Mouse (Mus musculus): ENCODE results near the gene Cd63. TPM values are rescaled to one million over a fixed set of nuclear protein-coding genes. Genes with fewer than 3 reads are reported as not detected.
A peak's percentile ranks its signal among the peaks of the same experiment; 100 is the strongest.

The Cd63 gene
- polyA plus RNA-seq, 1 experiment from 2014 or later: 118 TPM

DNA sequence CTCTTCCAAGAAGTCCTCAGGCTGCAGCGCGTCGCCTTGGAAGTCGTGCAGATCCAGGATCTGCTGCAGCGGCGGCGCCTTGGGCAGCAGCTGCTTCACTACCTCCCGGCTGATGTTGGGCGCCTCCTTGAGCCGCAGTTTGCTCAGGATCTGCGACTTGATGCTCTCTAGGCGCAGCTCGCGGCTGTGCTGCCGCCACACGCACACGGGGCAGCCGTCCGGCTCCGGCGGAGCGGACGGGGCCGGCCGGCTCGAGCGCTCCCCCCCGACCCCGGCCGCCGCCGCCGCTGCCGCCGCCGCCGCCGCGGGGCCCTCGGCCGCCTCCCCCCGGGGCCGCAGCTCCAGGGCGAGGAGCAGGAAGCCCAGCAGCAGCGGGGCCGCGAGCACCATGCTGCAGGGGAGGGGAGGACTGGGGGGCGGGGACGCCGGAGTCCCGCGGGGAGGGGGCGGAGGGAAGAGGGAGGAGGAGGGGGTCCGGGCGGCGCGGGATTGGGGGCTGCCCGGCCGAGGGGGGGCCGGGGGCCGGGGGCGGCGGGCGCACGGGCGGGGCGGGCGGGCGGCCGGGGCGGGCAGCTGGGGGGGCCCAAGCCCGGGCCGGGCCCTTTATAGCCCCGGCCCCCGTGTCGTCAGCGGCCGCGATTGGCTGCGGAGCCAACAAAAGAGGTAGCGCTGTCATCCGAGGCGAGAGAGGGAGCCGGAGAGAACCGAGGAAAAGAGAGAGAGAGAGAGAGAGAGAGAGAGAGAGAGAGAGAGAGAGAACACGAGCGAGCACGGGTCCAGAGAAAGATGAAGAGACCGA lies 9.3 kb upstream of the Cd63 start, which contains the start of gene Gdf11:
Gene Gdf11, minus strand, starts transcription at position 423 of the 799 bp plus-strand sequence.
- ATAC-seq (ENCODE audit: low read depth) (no peak), DNase-seq (no peak)
- Histone ChIP-seq H3K9me3 (replicated peaks) (no peaks in the 10 kb centered on the region), H3K4me2 (peak within 1 kb of the TSS; percentile 82), H3K27ac (no peak within 1 kb of the TSS), H3K36me3 (no peaks in the 10 kb centered on the region), H3K4me3 (replicated peaks) (peak within 1 kb of the TSS; percentile 64), H3K4me1 (replicated peaks) (peaks cover 39% of the 10 kb centered on the region), H3K27me3 (peaks cover 89% of the 10 kb centered on the region), H3K9ac (peak within 1 kb of the TSS; percentile 61)
- WGBS (ENCODE audit: insufficient replicate concordance): 1% methylated on average over 69 of the region's 89 CpGs

DNA sequence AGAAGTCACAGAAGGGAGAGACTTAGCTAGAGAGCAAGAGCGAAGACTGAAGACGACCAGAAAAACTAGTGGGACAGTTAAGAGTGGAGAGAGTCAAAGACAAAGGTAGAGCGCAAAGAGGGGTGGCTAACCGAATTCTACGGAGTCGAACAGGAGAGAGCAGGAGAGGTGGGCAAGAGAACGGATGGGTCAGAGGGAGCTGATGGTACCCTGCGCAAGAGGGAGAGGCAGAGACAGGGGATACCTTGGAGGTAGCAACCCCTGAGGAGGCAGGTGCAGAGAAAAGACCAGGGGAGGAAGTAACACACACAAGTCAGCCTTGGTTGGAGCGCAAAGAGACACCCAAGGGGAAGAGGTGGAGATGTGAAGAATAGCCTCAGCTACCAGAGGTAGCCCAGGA lies 8.5 kb upstream of the Cd63 start:
- H3K4me1 ChIP-seq (replicated peaks): peaks cover 32% of the 10 kb centered on the region
- no peak for DNase-seq
- no peaks in the 10 kb centered on the region for H3K9me3 ChIP-seq (replicated peaks)
- H3K4me3 ChIP-seq (replicated peaks): peak overlapping the region; percentile 64
- H3K27ac ChIP-seq: no peak overlapping the region
- no peaks in the 10 kb centered on the region for H3K36me3 ChIP-seq
- no peak overlapping the region for H3K9ac ChIP-seq
- WGBS (ENCODE audit: insufficient replicate concordance): 6% methylated on average over 9 of the region's 9 CpGs
- H3K4me2 ChIP-seq: peak overlapping the region; percentile 82
- peaks cover 96% of the 10 kb centered on the region for H3K27me3 ChIP-seq
- ATAC-seq (ENCODE audit: low read depth): no peak

DNA sequence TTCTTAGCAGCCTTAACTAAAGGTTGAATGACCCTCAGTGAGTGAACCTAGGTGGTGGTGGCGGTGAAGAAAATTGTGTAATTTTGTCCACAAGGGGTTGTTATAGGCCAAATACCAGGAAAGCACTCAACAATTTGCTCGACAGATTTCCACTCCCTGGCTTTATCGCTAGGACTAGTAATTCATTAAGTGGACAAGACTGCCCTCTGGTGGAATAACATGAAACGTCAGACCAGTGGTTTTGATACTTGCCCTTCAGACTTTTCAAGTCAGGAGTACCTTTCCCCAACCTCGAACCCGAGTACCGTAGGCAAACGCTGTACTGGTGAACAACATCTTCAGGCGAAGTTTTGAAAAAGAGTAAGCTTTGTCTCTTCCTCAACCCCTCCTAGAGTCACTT lies 5.4 kb upstream of the Cd63 start:
- no peaks in the 10 kb centered on the region for H3K9me3 ChIP-seq (replicated peaks)
- H3K27ac ChIP-seq: no peak overlapping the region
- H3K4me3 ChIP-seq (replicated peaks): no peak overlapping the region
- H3K36me3 ChIP-seq: no peaks in the 10 kb centered on the region
- ATAC-seq (ENCODE audit: low read depth) (0 out of 2 replicates have a peak, but pooled peaks have one; percentile 5), DNase-seq (peak; percentile 55)
- no peak overlapping the region for H3K9ac ChIP-seq
- peaks cover 76% of the 10 kb centered on the region for H3K27me3 ChIP-seq
- WGBS (ENCODE audit: insufficient replicate concordance): 0% methylated on average over 9 of the region's 9 CpGs
- H3K4me1 ChIP-seq (replicated peaks): peaks cover 24% of the 10 kb centered on the region
- H3K4me2 ChIP-seq: 0 out of 2 replicates have a peak overlapping the region, but pooled peaks have one; percentile 4

DNA sequence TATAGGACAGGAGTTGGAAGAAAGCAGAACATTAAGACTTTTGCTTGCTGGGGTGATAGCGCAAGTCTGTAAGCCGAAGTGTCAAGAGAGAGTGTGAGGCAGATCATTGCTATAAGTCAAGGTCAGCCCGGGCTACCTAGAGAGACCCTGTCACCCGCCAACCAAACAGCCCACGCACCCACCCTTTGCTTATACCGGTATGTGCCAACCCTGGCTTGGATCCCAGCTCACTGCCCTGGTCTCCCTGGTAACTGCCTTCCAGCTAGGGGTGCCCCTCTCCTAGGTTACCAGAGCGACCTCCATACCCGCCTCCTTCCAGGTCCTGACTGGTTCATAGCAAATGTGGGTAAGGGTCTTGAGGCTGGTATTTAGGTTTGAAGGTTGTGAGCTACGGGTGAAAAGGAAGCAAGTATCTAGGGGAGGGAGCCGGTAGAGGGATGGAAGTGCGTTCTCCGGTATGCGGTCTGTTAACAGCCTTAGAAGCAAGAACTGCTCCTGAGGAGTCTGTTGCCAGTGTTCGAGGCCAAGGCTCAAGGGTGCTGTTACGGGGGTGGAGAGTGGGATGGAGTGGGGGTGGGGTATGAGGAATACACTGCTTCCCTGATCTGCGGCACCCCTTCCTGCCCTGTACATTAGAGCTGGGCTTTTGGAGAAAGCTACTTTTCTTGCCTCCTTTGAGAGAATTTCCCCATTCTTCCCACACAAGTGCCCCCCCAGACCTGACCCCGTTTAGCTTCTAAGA lies 4.7 kb upstream of the Cd63 start:
- no peak for DNase-seq
- no peak overlapping the region for H3K27ac ChIP-seq
- ATAC-seq (ENCODE audit: low read depth): no peak

DNA sequence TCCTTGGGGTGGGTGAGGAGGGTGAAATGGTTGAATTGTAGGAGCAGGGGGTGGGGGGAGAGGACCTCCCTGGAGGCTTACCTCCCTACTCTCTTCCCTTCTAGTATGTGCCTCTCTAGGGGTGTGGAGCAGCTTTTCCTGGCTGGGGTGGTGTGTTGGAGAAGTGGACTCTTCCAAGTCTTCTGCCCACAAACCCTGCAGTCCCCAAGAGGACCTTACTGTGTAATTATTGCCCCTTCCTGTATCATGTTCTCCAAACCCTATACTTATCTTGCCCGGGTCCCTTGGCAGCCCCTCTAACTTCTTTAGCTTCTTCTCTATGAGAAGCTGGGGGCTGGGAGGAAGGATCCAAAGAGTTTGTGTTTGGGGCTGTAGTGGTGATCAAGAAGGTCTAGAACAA lies 4.0 kb upstream of the Cd63 start:
- H3K27ac ChIP-seq: no peak overlapping the region
- H3K4me3 ChIP-seq (replicated peaks): no peak overlapping the region
- WGBS (ENCODE audit: insufficient replicate concordance): 29% methylated on average over 1 of the region's 1 CpGs
- DNase-seq (no peak), ATAC-seq (ENCODE audit: low read depth) (no peak)
- H3K9ac ChIP-seq: no peak overlapping the region
- H3K27me3 ChIP-seq: peaks cover 62% of the 10 kb centered on the region
- H3K36me3 ChIP-seq: no peaks in the 10 kb centered on the region
- H3K4me1 ChIP-seq (replicated peaks): peaks cover 13% of the 10 kb centered on the region
- no peak overlapping the region for H3K4me2 ChIP-seq
- no peaks in the 10 kb centered on the region for H3K9me3 ChIP-seq (replicated peaks)

More for the DNA sequence above, 4.7 kb upstream of the Cd63 start:
- Histone ChIP-seq H3K36me3 (no peaks in the 10 kb centered on the region), H3K9me3 (replicated peaks) (no peaks in the 10 kb centered on the region), H3K9ac (no peak overlapping the region), H3K4me1 (replicated peaks) (peaks cover 17% of the 10 kb centered on the region), H3K4me3 (replicated peaks) (no peak overlapping the region), H3K27me3 (peaks cover 69% of the 10 kb centered on the region), H3K4me2 (0 out of 2 replicates have a peak overlapping the region, but pooled peaks have one; percentile 4)
- WGBS (ENCODE audit: insufficient replicate concordance): 7% methylated on average over 17 of the region's 17 CpGs

DNA sequence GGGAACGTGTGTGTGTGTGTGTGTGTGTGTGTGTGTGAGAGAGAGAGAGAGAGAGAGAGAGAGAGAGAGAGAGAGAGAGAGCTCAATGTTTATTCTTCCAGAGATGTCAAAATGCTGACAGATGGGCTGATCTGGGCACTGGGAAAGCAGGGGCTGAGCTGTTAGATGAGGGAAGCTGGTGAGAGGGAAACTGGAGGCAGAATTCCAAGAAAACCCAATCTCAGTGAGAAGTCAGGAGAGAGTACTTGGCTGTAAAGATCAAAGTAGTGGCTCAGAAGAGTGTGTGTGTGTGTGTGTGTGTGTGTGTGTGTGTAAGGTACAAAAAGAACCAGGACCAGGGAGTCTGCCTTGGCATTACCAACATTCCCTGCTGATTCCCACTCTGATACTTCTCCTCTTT lies 3.3 kb upstream of the Cd63 start:
- Histone ChIP-seq H3K4me3 (replicated peaks) (no peak overlapping the region), H3K9ac (no peak overlapping the region), H3K27ac (no peak overlapping the region), H3K4me1 (replicated peaks) (peaks cover 10% of the 10 kb centered on the region), H3K27me3 (peaks cover 55% of the 10 kb centered on the region), H3K4me2 (no peak overlapping the region), H3K9me3 (replicated peaks) (no peaks in the 10 kb centered on the region), H3K36me3 (no peaks in the 10 kb centered on the region)
- ATAC-seq (ENCODE audit: low read depth) (no peak), DNase-seq (no peak)
- WGBS (ENCODE audit: insufficient replicate concordance): 0% methylated on average over 1 of the region's 1 CpGs

DNA sequence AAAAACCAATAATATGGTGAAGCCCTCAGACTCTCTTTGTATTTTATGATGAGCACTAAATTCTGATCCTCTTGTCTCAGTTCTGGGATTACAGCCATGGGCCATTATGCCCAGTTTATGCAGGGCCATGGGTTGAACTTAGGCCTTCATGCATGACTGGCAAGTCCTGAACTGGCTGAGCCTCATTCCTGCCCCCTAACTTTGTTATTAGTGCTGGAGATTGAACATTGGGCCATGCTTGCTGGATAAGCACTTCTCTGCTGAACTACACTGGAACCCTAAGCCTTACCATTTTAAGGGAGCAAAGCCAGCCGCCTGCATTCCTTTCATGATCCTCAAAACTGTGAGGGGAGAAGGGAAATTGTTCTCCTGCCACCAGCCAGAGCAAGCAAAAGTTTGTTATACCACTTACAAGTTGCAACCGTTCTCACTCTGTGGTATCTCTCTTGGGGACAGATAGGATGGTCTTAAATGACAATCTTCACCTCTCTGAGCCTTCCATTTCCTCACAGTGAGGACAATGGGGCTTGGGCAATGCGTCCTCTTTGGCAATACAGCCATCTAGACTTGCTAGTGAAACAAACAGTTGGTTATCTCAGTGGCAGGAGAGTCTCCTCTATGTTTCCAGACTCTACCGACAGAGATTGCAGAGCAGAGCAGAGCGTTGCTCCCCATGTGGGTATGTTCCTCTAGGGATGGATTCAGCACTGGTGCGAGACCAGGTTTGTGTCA lies 864 bp upstream of the Cd63 start:
- no peak overlapping the region for H3K9ac ChIP-seq
- H3K27me3 ChIP-seq: peaks cover 31% of the 10 kb centered on the region
- H3K27ac ChIP-seq: no peak overlapping the region
- WGBS (ENCODE audit: insufficient replicate concordance): 45% methylated on average over 6 of the region's 6 CpGs
- ATAC-seq (ENCODE audit: low read depth): no peak
- no peaks in the 10 kb centered on the region for H3K9me3 ChIP-seq (replicated peaks)
- peaks cover 10% of the 10 kb centered on the region for H3K4me1 ChIP-seq (replicated peaks)
- H3K4me2 ChIP-seq: no peak overlapping the region
- no peak overlapping the region for H3K4me3 ChIP-seq (replicated peaks)
- H3K36me3 ChIP-seq: no peaks in the 10 kb centered on the region
- DNase-seq: no peak

DNA sequence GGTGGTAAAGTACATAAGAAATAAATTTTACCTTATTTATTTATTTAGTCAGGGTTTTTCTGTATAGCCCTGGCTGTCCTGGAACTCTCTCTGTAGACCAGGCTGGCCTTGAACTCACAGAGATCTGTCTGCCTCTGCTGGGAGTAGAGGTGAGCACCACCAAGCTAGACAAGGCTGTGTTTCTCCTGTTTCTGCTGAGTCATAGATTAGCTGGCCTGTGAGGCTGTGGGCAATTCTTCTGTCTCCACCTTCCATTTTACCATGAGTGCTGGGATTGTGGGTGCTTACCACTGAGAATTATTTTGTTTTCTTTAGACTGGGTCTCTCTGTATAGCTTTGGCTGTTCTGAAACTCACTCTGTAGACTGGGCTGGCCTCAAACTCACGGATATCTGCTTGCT lies 620 bp downstream of the Cd63 start:
- Histone ChIP-seq H3K27me3 (peaks cover 16% of the 10 kb centered on the region), H3K9ac (no peak overlapping the region), H3K27ac (no peak overlapping the region), H3K4me1 (replicated peaks) (peaks cover 3% of the 10 kb centered on the region; the same call in 1 of the 2 replicates), H3K9me3 (replicated peaks) (no peaks in the 10 kb centered on the region), H3K4me3 (replicated peaks) (no peak overlapping the region), H3K4me2 (no peak overlapping the region), H3K36me3 (no peaks in the 10 kb centered on the region)
- ATAC-seq (ENCODE audit: low read depth) (peak; percentile 54), DNase-seq (no peak)
- 33% methylated on average over 1 of the region's 1 CpGs for WGBS (ENCODE audit: insufficient replicate concordance)

DNA sequence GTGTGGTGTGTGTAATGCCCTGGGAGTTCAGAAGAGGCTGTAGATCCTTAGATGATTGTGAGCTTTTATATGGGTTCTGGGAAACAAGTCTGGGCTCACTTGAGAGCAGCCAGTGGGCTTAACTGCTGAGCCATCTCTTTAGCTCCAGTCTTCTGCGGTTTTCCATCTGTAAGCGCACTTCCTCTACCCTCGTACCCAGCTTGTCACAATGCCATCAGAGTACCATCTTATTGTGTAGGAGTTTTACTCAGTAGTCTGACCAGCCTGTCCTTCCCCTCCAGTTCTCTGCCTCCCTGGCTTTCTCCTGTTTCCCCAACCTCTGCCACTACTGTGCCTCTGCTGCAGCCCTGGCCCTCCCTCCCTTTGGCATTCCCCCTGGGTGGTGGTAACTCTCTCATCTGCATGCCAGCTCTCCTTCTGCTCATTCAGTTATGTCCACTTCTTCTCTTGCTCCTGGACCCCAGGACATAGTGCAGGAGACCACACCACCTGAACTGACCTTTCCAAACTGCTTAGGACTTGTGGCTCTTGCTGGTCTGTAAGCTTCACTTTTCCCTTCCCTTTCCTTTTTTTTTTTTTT lies 1.7 kb downstream of the Cd63 start:
- Histone ChIP-seq H3K9ac (no peak overlapping the region), H3K27ac (no peak overlapping the region), H3K4me3 (replicated peaks) (no peak overlapping the region), H3K27me3 (peaks cover 5% of the 10 kb centered on the region), H3K36me3 (no peaks in the 10 kb centered on the region), H3K9me3 (replicated peaks) (no peaks in the 10 kb centered on the region), H3K4me1 (replicated peaks) (peaks cover 3% of the 10 kb centered on the region; the same call in 1 of the 2 replicates), H3K4me2 (no peak overlapping the region)
- ATAC-seq (ENCODE audit: low read depth) (no peak), DNase-seq (no peak)
- 37% methylated on average over 3 of the region's 3 CpGs for WGBS (ENCODE audit: insufficient replicate concordance)

DNA sequence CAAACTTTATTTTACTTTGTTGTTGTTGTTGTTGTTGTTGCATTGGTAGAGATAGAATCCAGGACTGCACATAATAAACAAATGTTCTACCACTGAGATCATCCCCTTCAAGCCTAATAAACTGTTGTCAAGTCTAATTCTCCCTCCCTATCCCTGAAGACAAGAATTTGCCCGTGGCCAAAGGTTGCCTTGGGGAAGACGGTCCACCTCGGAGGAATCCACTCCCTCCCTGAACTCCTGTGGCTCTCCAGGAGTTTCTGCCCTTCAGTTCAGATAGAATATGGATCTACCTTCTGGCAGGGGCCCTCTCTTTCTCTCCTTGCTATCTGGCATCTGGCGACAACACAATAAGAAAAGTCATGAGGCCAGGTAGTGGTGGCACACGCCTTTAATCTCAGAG lies 4.0 kb downstream of the Cd63 start:
- Histone ChIP-seq H3K4me3 (replicated peaks) (no peak overlapping the region), H3K9ac (no peak overlapping the region), H3K27ac (no peak overlapping the region), H3K4me2 (no peak overlapping the region), H3K27me3 (peaks cover 20% of the 10 kb centered on the region), H3K9me3 (replicated peaks) (no peaks in the 10 kb centered on the region), H3K36me3 (no peaks in the 10 kb centered on the region), H3K4me1 (replicated peaks) (peaks cover 12% of the 10 kb centered on the region)
- ATAC-seq (ENCODE audit: low read depth): no peak
- 58% methylated on average over 5 of the region's 5 CpGs for WGBS (ENCODE audit: insufficient replicate concordance)
- DNase-seq: no peak

Data from liver, embryonic 13.5 days (tissue).